Mouse (Mus musculus): ENCODE results near the gene Npr2.

Npr2 gene

GRCm38 (mm10) chr4:43629106-43629817 is 2.5 kb upstream of the Npr2 start:
- peak; percentile 76 for DNase-seq

GRCm38 (mm10) chr4:43630030-43630581 is 1.6 kb upstream of the Npr2 start:
- DNase-seq: peak; percentile 96

- DNase-seq: no peak
Observed at GRCm38 (mm10) chr4:43630671-43631045, 1.1 kb upstream of the Npr2 start.

GRCm38 (mm10) chr4:43631956-43632920 is 503 bp downstream of the Npr2 start:
- peak; percentile 70 for DNase-seq

GRCm38 (mm10) chr4:43633296-43633695 is 1.6 kb downstream of the Npr2 start:
- peak; percentile 27 for DNase-seq

- no peak for DNase-seq
Observed at GRCm38 (mm10) chr4:43633736-43634135, 2.0 kb downstream of the Npr2 start.

GRCm38 (mm10) chr4:43634621-43635374 is 3.1 kb downstream of the Npr2 start:
- DNase-seq: peak; percentile 3

GRCm38 (mm10) chr4:43636751-43637150 is 5.0 kb downstream of the Npr2 start:
- DNase-seq: peak; percentile 6

GRCm38 (mm10) chr4:43640076-43640475 is 8.3 kb downstream of the Npr2 start:
- DNase-seq: no peak

- no peak for DNase-seq
Observed at GRCm38 (mm10) chr4:43640491-43640890, 8.8 kb downstream of the Npr2 start.

- DNase-seq: peak; percentile 26
Observed at GRCm38 (mm10) chr4:43649783-43650182, 18.0 kb downstream of the Npr2 start.

- DNase-seq: peak; percentile 20
Observed at GRCm38 (mm10) chr4:43652726-43653125, 21.0 kb downstream of the Npr2 start.

GRCm38 (mm10) chr4:43653161-43654015 is 21.7 kb downstream of the Npr2 start, which contains the start of gene Spag8:
Spag8 (minus strand) TSS chr4:43653594.
- peak; percentile 22 for DNase-seq

- DNase-seq: no peak
Observed at GRCm38 (mm10) chr4:43655656-43656338, 24.1 kb downstream of the Npr2 start.

GRCm38 (mm10) chr4:43656339-43657109 is 24.8 kb downstream of the Npr2 start, which contains the start of gene Hint2:
Hint2 (minus strand) TSS chr4:43656466.
- peak; percentile 100 for DNase-seq

- peak; percentile 67 for DNase-seq
Observed at GRCm38 (mm10) chr4:43657146-43657545, 25.4 kb downstream of the Npr2 start.

GRCm38 (mm10) chr4:43666412-43666811 is 34.7 kb downstream of the Npr2 start:
- DNase-seq: peak; percentile 55

- peak; percentile 93 for DNase-seq
Observed at GRCm38 (mm10) chr4:43668782-43669427, 37.2 kb downstream of the Npr2 start, which contains the start of the genes Tmem8b and Fam221b. Tmem8b (plus strand) TSS chr4:43668971. Fam221b (minus strand) TSS chr4:43669145.

GRCm38 (mm10) chr4:43669428-43669794 is 37.7 kb downstream of the Npr2 start:
- peak; percentile 81 for DNase-seq

All from cerebellum, adult 9-10 months (tissue).